Mouse (Mus musculus) heart, embryonic 12.5 days (tissue): ENCODE measurements around the gene Csta1. TPM values are rescaled to one million over a fixed set of nuclear protein-coding genes. Genes with fewer than 3 reads are reported as not detected.

Source experiments
- polyA plus RNA-seq: library from polyadenylated mRNA; unstranded; fragments of >200 nt; fragmentation: Nextera tagmentation; extraction: Ambion mirVana; gene quantifications from 2 replicates; pipeline ENCODE4 v1.2.1, GENCODE M21; 2016

Csta1 gene
- polyA plus RNA-seq, 1 experiment from 2014 or later = not detected

Other genes starting within 250 kb of the Csta1 start
- 5.5 and 6.5 TPM in 2 replicates for gene Parp9, start 192.8 kb downstream of the Csta1 start, polyA plus RNA-seq
- 4.9 and 5.0 TPM in 2 replicates for gene Dtx3l, start 192.1 kb downstream of the Csta1 start, polyA plus RNA-seq
- 61.4 and 64.4 TPM in 2 replicates for gene Kpna1, start 152.5 kb downstream of the Csta1 start, polyA plus RNA-seq
- 6.2 and 6.3 TPM in 2 replicates for gene Wdr5b, start 90.1 kb downstream of the Csta1 start, polyA plus RNA-seq
- gene Fam162a, start 59.6 kb downstream of the Csta1 start, polyA plus RNA-seq = 690 and 731 TPM in 2 replicates
- gene Ccdc58, start 59.6 kb downstream of the Csta1 start, polyA plus RNA-seq = 86.9 and 89.7 TPM in 2 replicates
- not detected in 2 replicates for gene Stfa2l1, start 25.6 kb upstream of the Csta1 start, polyA plus RNA-seq
- gene Gm5483, start 53.0 kb upstream of the Csta1 start, polyA plus RNA-seq = 1.2 TPM in 1 of 2 replicates, not detected in the other
- gene Gm5416, start 79.2 kb upstream of the Csta1 start, polyA plus RNA-seq = not detected in 2 replicates
- gene 2010005H15Rik, start 90.2 kb upstream of the Csta1 start, polyA plus RNA-seq = not detected in 2 replicates
- 2.6 TPM in 1 of 2 replicates, not detected in the other for gene Stfa1, start 145.7 kb upstream of the Csta1 start, polyA plus RNA-seq
- gene BC117090, start 203.1 kb upstream of the Csta1 start, polyA plus RNA-seq = not detected in 2 replicates
- 0.67 and 3.1 TPM in 2 replicates for gene BC100530, start 236.5 kb upstream of the Csta1 start, polyA plus RNA-seq